Mouse (Mus musculus): ENCODE results near the gene 9130409I23Rik. TPM values are rescaled to one million over a fixed set of nuclear protein-coding genes. Genes with fewer than 3 reads are reported as not detected.

9130409I23Rik gene
- not detected for total RNA-seq (2021)

- no peak for DNase-seq
Measured at GRCm38 (mm10) chr1:181050937-181051336, at the start of gene 9130409I23Rik. Gene 9130409I23Rik (plus strand): TSS chr1:181051237.

GRCm38 (mm10) chr1:181001621-181002020 is 49.4 kb upstream of the 9130409I23Rik start:
- no peak for DNase-seq

- no peak for DNase-seq
Measured at GRCm38 (mm10) chr1:181003790-181004189, 47.2 kb upstream of the 9130409I23Rik start.

- no peak for DNase-seq
Measured at GRCm38 (mm10) chr1:181005331-181005730, 45.7 kb upstream of the 9130409I23Rik start.

- DNase-seq, result no peak
Measured at GRCm38 (mm10) chr1:181007831-181008230, 43.2 kb upstream of the 9130409I23Rik start.

GRCm38 (mm10) chr1:181008266-181008665 is 42.8 kb upstream of the 9130409I23Rik start:
- DNase-seq, result peak; percentile 45

- DNase-seq, result no peak
Measured at GRCm38 (mm10) chr1:181009011-181009590, 41.9 kb upstream of the 9130409I23Rik start.

- peak; percentile 83 for DNase-seq
Measured at GRCm38 (mm10) chr1:181009754-181010153, 41.3 kb upstream of the 9130409I23Rik start.

GRCm38 (mm10) chr1:181010171-181010932 is 40.7 kb upstream of the 9130409I23Rik start:
- DNase-seq, result no peak

- DNase-seq, result no peak
Measured at GRCm38 (mm10) chr1:181011601-181012000, 39.4 kb upstream of the 9130409I23Rik start.

- DNase-seq, result no peak
Measured at GRCm38 (mm10) chr1:181012416-181012815, 38.6 kb upstream of the 9130409I23Rik start.

- DNase-seq, result no peak
Measured at GRCm38 (mm10) chr1:181013446-181013845, 37.6 kb upstream of the 9130409I23Rik start.

- peak; percentile 75 for DNase-seq
Measured at GRCm38 (mm10) chr1:181014731-181015500, 36.1 kb upstream of the 9130409I23Rik start.

GRCm38 (mm10) chr1:181015558-181015957 is 35.5 kb upstream of the 9130409I23Rik start:
- DNase-seq, result peak; percentile 78

- DNase-seq, result no peak
Measured at GRCm38 (mm10) chr1:181016045-181016444, 35.0 kb upstream of the 9130409I23Rik start.

GRCm38 (mm10) chr1:181016532-181017131 is 34.4 kb upstream of the 9130409I23Rik start:
- DNase-seq, result peak; percentile 83

GRCm38 (mm10) chr1:181017212-181017711 is 33.8 kb upstream of the 9130409I23Rik start:
- DNase-seq, result peak; percentile 83

- DNase-seq, result no peak
Measured at GRCm38 (mm10) chr1:181017890-181018420, 33.1 kb upstream of the 9130409I23Rik start.

- no peak for DNase-seq
Measured at GRCm38 (mm10) chr1:181020756-181021487, 30.1 kb upstream of the 9130409I23Rik start, which contains the start of gene Ephx1. Gene Ephx1 (minus strand): TSS chr1:181020904.

- DNase-seq, result no peak
Measured at GRCm38 (mm10) chr1:181021488-181021865, 29.6 kb upstream of the 9130409I23Rik start.

- peak; percentile 71 for DNase-seq
Measured at GRCm38 (mm10) chr1:181022265-181022664, 28.8 kb upstream of the 9130409I23Rik start.
